Mouse (Mus musculus) induced T-regulatory cell, adult 2 months (primary cell): ENCODE measurements around the gene Plpp7.

ENCODE experiments used
- DNase-seq: peaks from one replicate; pipeline ENCODE4 v3.0.0-alpha.2; 2012; ENCODE audit warnings: low read depth

Gene Plpp7

GRCm38 (mm10) chr2:32141602-32142001 is 46.3 kb downstream of the Plpp7 start:
- no peak for DNase-seq

DNA sequence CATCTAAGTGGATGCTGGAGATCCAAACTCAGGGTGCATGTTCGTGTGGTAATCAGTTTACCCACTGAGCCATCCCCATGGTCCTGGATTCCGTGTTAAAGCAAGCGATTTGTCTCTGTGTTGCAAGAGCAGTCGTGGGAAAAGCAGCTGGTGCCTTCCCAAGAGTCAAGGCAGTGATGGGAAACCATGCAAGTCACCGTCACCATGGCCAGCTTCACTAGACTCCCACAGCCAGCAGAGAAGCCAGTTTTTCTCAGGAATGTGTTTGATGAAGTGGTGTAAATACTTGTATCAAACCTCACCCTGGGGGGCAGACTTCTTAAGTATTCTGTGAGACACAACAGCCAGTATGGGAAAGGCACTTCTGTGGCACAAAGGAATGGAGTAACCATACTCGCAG is 47.0 kb downstream of the Plpp7 start:
- no peak for DNase-seq

GRCm38 (mm10) chr2:32144633-32145032 is 49.3 kb downstream of the Plpp7 start:
- no peak for DNase-seq

DNA sequence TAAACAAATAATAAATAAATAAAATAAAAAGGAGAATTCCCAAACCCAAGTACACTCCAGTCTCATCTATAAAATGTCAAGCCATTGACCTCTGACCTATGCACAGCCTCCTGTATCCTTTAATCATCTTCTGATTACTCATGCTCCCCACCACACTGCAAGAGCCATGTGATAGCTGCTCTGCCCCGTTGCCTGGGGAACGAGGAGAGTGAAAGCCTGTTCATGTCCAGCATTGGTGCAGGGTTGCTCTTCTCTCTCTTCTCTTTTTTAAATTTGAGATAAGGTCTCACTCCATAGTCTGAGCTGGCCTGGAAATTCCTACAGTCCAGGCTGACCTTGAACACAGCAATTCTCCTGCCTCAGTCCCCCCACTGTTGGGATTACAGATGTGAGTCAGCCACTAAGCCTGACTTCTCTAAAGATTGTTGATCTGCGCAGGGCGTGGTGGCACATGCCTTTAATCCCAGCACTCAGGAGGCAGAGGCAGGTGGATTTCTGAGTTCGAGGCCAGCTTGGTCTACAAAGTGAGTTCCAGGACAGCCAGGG is 51.4 kb downstream of the Plpp7 start:
- peak; percentile 37 for DNase-seq

DNA sequence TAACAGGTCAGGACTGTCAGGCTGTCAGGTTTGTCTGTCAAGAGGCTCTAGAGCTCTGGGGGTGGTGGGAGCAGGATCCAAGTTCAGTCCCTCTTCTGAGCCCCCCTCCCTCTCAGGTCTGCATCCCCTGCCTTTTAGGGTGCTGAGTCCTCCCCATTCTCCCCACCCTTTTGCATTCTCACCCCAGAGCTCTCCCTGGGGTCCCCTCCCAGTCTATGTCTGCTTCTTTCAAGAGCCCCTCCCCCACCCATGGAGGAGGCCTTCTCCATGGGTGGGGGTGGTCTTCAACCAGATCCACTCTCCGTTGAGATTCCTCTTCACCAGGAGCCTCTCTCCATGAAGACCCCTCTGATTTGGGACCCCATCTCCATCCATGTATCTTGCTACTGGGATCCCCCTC is 54.8 kb downstream of the Plpp7 start:
- no peak for DNase-seq

DNA sequence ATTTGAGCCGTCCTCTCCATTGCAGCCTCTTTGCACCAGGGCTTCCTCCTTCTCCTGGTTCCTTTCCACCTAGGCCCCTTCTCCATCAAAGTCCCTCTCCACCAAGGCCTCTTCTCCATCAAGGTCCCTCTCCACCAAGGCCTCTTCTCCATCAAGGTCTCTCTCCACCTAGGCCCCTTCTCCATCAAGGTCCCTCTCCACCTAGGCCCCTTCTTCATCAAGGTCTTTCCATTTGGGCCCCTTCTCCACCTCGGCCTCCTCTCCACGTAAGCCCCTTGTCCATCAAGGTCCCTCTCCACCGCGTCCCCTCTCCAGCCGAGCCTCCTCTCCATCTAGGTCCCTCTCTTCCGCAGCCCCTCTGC is 55.2 kb downstream of the Plpp7 start:
- DNase-seq = no peak

- DNase-seq = peak; percentile 81
Measured at GRCm38 (mm10) chr2:32150924-32151659, 55.8 kb downstream of the Plpp7 start, which contains the start of gene Prrc2b. Prrc2b (plus strand) TSS chr2:32151082.

DNA sequence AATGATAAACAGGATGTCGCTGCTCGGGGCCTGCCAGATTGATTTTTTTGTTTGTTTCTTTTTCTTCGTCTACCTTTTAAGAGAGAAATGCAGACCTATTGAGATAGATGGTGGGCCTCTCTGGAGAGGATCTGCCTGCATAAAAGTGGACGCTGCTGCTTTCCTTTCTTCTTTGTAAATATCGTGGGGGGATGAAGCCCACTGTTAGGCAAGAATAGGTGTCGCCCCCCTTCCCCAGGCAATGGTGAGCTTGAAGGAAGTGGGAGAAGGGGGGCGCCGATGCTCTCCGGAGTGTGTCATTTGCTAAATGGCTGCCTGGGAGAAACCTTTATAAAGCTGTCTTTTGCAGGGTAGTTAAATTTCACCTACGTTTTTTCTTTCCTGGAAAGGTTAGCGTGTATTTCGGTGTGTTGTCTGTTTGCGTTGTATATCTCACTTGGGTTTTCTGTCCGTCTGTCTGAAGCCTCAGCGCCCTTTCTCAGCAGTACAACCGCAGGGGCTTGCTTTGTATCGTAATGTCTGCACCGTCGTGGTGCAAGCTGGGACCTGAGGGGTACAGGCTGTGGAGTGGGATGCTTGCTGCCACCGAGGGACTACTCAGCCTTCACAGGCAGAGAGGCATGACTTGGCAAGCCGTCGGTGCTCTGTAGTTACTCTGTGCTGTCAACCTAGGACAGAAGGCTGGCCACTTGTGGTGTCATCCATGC is 56.5 kb downstream of the Plpp7 start:
- peak; percentile 81 for DNase-seq

DNA sequence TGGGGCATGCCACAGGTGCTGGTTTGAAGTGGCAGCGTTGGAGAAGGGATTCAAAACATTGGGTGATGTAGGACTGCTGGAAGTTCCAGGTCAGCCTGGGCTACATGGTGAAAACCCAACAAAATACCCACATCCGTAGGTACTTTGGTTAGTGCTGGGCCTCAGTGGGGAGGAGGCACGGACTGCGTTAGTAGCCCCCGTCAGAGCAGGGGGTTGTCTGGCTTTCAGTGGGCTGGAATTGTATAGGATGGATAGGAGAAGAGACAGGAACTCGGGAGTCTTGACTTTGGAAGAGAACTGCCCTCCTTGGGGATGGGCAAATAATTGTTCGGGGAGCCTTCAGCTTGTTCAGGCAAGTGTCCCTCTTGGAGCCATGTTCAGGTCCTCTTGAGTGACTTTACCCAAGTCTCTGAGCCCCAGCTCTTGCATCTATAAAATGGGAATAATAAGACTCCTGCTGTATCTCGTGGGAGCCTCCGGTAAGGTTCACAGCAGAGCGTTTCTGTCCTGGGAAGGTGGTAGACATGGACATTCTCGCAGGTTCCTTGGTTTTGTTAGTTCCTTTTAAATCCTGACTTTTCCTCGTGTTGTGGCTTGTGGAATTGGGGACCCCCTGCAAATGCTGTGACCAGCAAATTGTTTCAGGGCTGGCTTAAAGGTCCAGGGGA is 57.2 kb downstream of the Plpp7 start:
- no peak for DNase-seq

DNA sequence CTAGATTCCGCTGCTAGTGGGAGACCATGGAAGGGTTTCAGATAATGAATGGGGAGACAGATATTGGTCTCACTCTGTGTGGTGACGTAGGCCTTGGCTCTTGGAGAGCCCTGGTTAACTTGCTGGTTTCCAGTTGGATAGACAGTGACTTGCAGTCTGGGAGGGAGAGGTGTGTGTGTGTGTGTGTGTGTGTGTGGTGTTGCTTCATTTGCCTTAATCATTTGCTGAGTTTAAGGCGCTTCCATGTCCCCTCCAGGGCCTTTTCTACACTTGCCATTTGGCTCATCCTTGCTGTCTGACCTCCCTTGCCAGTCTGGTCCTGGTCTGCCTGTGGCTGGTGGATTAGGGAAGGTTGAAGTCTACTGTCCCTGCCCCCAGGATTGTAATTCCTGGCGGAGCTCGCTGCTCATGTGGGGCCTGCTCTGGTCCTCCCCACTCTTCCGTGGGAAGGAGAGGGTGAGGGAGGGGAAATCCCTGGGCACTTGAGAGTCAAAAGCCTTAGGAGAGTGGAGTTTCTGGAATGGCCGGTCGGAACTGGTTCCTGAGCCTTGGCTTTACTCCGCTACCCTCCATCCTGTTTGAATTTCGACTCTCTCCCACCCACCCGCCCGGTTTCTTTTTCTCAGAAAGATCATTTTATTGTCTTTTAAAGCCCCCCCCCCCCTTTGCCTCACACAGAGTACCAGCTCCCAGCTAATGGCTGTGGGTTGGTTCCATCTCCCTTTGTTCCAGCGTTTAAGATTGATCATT is 57.9 kb downstream of the Plpp7 start:
- DNase-seq = peak; percentile 60

DNA sequence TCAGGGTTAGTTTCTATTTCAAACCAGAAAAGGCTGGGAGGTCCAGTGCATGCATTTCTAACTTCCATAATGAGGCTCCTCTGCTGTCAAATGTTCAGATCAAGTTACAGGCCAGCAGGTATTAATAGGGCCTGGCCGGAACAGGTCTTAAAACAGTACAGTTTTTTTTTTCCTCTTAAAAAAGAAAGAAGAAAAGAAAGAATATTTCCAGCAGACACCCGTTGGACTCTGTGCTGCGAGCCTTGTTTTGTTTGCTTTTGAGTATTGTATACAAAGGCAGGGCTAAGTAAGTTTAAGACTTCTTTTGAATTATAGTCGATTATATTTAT is 58.4 kb downstream of the Plpp7 start:
- DNase-seq = peak; percentile 57

DNA sequence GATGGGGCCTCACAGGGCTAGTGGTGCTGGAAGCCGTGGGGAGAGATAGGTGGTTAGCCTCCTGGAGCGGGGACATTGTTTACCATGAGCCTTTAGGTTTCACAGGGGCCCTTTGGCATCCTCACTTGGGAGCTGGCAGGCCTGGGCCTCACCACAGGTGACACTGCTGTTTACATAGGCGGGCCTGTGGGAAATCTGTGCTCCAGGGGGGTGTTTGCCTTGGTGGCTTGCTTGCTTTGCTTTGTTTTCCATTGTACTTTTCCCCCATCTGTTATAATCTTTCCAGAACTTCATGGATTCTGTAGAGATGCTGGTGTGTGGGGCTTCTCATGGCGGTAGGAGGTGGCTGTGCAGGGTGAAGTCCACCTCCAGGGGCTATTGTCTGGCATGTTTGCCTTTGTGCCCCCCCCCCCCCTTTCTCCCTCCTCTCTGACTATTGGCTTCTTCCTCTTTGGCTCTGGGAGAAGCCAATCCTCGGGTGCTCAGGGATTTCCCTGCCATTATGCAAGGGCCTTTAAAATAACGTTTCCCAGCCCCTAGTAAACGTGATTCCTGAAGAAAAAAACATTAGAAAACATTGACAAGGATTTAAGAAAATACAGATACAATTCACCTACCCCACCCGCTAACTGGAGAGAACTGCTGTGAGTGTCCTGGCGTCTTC is 59.1 kb downstream of the Plpp7 start:
- peak; percentile 63 for DNase-seq

DNA sequence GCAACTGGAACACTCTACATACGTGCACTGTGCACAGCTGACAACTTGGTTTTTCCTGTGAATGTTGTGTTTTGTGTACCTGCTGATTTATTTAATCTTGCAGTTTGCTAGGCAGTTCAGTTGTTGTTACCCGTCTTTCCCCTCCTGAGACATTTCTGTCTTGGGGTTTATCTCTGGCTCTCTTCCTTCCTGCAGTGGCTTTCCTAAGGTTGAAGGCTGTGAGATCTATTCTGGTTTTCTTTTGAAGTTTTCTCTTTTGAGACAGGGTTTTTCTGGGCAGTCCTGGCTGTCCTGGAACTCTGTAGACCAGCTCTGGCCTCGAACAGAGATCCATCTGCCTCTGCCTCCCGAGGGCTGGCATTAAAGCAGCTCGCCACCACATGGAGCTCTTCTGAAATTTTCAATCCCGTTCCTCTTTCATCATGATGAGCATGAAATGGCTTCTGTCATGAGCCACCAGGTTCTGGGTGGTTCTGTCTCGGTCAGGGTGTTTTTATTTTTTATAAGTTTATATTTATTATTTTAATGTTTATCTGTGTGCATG is 59.7 kb downstream of the Plpp7 start:
- peak; percentile 73 for DNase-seq

- peak; percentile 88 for DNase-seq
Measured at GRCm38 (mm10) chr2:32155614-32156013, 60.3 kb downstream of the Plpp7 start.

GRCm38 (mm10) chr2:32156645-32157044 is 61.3 kb downstream of the Plpp7 start:
- no peak for DNase-seq

DNA sequence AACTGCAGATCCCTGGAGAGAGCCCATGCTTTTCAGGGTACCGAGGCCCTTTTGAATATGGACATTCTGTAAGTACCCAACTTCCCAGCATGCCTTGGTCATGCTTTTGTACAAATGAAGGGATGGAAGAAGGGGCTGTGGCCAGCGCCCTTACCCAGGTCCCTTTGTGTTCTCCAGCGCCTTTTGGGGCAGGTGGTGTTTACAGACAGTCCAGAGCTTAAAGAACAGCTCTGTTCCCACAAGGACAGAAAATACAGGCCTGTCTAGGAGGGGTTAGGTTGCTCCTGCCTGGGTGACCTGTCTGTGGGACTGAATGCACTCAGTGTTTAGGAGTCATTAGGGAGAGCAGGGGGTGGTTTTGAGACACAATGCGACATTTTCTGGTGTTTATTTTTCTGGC is 62.0 kb downstream of the Plpp7 start:
- DNase-seq = no peak

- DNase-seq = peak; percentile 64
Measured at GRCm38 (mm10) chr2:32158616-32159239, 63.4 kb downstream of the Plpp7 start.
